Mouse (Mus musculus): ENCODE results near the gene Mpnd. TPM values are rescaled to one million over a fixed set of nuclear protein-coding genes. Genes with fewer than 3 reads are reported as not detected.

The Mpnd gene
- not detected for polyA plus RNA-seq (2014; fragmentation: Illumina TruSeq; extraction: RNeasy Lipid Tissue Mini Kit (QIAGEN cat#74804))

DNA sequence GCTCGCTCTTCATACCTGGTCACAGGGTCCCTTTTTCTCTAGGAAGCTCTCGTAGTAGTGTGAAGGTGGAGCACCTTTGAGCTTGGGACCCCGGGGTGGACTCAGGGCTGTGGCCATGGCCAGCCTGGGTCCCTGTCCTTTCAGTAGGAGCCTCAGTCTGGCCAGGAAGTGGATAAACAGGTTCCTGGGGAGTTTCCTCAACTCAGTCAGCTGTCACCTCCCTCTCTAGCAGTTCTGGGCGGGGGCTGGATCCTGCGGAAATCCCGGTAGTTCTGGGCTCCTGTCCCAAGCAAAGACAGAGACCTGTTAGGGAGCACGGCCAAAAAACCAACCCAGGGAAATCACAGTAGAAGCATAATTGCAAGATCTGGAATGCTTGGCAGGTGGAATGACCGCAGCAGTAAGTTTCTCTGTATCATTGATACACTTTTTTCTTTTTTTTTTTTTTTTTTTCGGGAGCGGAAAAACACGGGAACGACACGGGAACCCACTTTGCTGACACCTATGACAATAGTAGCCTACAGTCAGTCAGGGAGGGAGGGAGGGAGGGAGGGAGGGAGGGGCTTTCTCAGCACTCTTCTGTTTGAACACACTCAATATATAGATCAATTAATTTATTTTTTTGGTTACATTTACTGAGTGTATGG is at the start of gene Mpnd, which contains the start of gene Stap2:
Mpnd (plus strand) TSS at position 297 of the 647 bp plus-strand sequence.
Stap2 (minus strand) TSS at position 170 of the 647 bp plus-strand sequence.

DNA sequence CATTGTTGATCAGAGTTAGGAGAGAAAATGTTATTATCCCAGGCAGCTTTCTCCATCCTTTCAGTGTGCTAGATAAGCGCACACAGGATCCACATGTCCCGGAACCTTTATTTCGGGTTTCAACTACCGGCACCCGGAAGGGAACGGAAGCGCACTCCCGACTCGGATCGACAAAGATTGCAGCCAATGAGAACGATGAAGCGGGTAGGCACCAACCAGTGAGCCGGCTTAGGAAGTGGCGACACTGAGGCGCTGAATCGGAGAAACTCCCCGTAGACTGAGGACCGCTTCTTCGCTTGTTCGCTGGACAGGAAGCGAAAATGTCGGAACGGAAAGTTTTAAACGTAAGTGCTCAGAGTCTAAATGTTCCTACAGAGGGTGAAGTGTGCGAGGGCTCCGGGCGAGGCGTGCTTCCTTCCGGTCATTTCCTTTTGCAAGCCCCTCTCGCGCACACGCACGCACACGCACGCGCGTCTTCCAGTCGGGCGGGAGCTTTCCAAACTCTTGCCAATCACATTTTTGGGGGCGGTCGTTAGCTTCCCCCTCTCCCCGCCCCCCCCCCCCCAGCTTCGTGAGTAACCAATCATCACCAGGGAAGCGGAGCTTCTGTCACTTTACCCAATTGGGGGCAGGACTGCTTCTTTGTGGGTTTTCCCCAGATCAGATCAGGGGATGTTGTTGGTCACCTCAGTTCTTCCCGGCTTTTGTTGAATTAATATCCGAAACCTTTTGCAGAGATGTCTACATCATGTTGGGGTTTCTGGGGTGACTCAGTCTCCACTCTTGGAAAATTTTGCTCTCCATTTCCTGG is 46.4 kb upstream of the Mpnd start, which contains the start of gene Yju2:
Yju2 (plus strand) TSS at position 182 of the 811 bp plus-strand sequence.

DNA sequence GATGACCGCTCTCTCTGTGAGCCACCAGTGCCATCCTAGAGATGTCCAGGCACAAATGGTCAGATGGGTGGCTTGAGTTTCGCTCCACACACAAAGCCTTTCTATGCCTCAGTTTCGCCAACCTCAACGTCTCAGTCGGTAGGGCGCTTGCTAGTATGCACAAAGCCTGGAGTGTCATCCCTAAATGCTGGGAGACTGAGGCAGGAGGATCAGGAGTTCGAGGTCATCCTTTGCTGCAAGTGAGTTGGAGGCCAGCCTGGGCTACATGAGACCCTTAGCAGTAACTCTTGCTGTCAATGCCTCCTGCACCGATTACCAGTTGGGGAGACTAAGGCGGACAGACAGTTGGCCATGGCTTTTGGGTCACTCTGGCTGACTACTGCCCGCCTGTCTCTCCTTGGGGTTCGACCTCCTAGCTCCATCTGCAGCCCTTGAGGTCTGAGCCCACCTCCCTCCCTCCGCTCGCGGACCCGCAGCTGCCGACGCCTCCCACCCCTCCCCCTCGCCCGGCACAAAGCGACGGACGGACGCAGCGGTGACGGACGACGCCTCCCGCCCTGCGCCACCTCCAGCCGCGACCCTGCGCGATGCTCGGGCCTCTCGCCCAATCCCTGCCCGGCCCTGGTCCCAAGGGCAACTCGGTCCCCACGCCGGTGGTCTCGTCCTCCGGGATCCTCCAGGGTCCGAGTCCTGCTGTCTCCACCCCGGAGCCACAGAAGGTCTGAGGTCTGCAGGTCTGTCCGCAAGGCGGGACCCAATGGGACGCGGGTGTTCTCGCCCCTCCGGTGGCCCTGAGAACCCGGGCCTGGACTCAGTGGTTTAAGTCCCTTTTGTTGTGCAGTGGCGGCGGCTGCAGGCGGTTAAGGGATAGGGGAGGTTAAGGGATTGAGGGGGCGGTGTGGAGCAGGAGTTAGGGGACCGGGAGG is 35.3 kb upstream of the Mpnd start, which contains the start of gene Shd:
Shd (plus strand) TSS at position 502 of the 926 bp plus-strand sequence.

DNA sequence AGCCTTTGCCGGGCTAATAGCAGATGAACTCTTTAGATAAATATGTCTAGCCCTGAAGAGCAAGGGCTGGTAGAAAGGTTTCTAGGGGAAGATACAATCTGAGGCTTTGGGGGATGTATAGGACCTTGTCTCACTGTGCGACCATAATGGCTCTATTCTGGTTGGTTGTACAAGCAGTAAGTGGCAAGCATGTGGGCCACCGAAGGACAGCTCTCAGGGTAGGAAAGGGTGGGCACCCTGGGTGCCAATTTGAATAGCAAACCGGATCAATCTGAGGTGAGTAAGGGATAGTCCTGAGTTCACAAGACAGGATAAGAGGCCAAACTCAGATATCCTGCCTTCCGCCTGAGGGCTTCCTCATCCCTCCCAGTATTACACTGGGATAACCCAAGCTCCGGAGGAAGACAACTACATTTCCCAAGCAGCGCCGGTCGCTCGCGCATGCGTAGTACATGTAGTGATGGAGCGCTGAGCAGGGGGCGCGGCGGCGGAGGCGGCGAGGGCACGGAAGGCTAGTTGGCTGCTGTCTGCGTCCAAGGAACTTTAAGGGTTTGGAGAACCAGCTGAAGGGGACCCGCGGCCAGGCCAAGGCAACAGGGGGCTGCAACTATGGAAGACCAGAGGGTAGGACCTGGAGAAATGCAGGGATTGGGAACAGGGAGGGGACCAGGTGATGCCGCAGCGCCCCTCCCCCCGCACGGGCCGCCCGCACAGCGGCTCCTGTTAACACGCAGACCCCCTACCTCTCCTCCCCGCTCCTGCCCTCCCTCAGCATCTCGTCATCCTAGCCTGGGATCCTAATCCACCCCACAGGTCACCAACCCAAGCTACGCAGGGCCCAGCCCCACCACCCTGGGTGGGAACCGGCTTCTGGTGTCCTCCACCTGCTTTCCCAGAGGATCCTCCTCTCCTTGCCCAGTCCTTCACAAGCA is 19.2 kb upstream of the Mpnd start, which contains the start of gene Fsd1:
Fsd1 (plus strand) TSS at position 480 of the 932 bp plus-strand sequence.

DNA sequence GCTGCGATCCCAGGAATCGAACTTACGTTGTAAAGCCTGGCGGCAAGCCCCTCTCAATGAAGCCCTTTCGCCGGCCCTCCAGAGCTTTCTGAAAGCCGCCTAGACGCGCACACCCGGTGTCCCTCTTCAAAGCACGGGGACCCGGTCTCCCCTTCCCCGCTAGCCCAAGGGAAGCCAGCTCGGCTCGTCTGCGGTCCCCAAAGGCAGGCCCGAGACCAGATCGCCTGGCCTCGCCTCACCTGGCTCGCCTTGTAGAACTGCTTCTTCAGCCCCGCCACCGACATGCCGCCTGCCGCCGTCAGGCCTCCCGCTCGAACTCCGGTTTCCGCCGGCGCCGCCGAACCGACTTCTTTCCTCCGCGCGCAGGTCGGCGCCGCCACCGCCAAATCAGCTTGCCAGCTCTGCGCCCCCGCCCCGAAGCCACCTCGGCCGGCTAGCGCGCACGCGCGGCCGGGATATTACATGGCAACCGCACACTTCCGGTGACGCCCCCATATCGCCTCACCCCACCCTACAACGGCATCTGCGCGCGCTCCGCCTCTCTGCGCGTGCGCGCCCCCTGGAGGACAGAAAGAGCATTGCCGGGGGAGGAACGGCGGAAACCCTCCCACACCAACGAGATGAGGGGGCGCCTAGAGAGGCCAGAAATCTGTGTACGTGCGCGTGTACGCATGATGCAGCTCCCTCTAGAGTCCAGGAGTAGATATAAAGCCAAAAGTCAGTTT is 30.8 kb downstream of the Mpnd start, which contains the start of gene Sh3gl1:
Sh3gl1 (minus strand) TSS at position 460 of the 725 bp plus-strand sequence.

DNA sequence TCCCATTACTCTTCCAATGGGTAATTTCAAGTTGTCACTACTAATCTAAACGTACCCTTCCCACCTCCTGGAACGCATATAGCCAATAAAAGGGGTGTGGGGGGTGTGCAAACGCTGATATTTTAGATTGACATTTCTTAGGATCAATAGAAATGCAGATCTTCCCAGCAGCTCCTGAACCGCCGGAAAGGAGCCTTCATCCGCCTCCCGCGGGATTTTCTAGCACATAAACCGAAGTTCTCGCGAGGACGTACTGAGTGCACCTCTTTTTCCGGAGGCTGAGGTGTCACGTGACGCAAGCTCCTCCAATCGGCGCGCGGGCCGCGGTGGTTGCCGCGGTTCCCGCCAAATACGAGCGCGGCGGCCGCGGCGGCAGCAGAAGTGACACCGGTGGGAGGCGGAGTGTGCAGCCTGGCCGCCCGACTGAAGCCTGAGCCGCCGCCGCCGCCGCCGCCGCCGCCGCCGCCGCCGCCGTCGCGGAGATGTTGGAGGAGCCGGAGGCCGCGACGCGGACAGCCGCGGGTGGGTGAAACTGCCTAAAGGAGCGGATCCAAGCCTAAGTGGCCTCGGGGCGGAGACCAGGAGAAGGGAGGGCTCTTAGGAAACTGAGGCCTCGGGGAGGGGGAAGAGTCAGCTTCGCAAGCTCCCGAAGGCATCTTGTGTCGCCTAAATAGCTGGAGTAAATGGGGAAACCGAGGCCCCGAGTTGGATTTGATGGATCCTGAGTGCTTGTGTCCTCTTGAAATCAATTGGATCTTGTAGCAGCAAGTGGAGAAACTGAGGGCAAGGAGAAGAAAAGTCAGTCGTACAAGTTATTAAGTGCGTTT is 34.7 kb downstream of the Mpnd start, which contains the start of gene Chaf1a:
Chaf1a (plus strand) TSS at position 410 of the 827 bp plus-strand sequence.

Other genes starting within 250 kb of the Mpnd start
- gene Zfp119a, start 126.8 kb upstream of the Mpnd start, polyA plus RNA-seq (2014; fragmentation: Illumina TruSeq; extraction: RNeasy Lipid Tissue Mini Kit (QIAGEN cat#74804)) = 29.6 TPM
- gene Zfp959, start 113.6 kb upstream of the Mpnd start, polyA plus RNA-seq (2014; fragmentation: Illumina TruSeq; extraction: RNeasy Lipid Tissue Mini Kit (QIAGEN cat#74804)) = 50.6 TPM
- 24.6 TPM for gene Zfp119b, start 56.2 kb upstream of the Mpnd start, polyA plus RNA-seq (2014; fragmentation: Illumina TruSeq; extraction: RNeasy Lipid Tissue Mini Kit (QIAGEN cat#74804))
- gene Ebi3, start 53.1 kb upstream of the Mpnd start, polyA plus RNA-seq (2014; fragmentation: Illumina TruSeq; extraction: RNeasy Lipid Tissue Mini Kit (QIAGEN cat#74804)) = not detected
- gene Yju2, start 46.6 kb upstream of the Mpnd start, polyA plus RNA-seq (2014; fragmentation: Illumina TruSeq; extraction: RNeasy Lipid Tissue Mini Kit (QIAGEN cat#74804)) = 0.66 TPM
- gene Shd, start 35.2 kb upstream of the Mpnd start, polyA plus RNA-seq (2014; fragmentation: Illumina TruSeq; extraction: RNeasy Lipid Tissue Mini Kit (QIAGEN cat#74804)) = not detected
- gene Fsd1, start 19.2 kb upstream of the Mpnd start, polyA plus RNA-seq (2014; fragmentation: Illumina TruSeq; extraction: RNeasy Lipid Tissue Mini Kit (QIAGEN cat#74804)) = not detected
- not detected for gene Stap2, start 127 bp upstream of the Mpnd start, polyA plus RNA-seq (2014; fragmentation: Illumina TruSeq; extraction: RNeasy Lipid Tissue Mini Kit (QIAGEN cat#74804))
- 0.14 TPM for gene Sh3gl1, start 30.9 kb downstream of the Mpnd start, polyA plus RNA-seq (2014; fragmentation: Illumina TruSeq; extraction: RNeasy Lipid Tissue Mini Kit (QIAGEN cat#74804))
- 1.6 TPM for gene Chaf1a, start 34.7 kb downstream of the Mpnd start, polyA plus RNA-seq (2014; fragmentation: Illumina TruSeq; extraction: RNeasy Lipid Tissue Mini Kit (QIAGEN cat#74804))
- gene Ubxn6, start 69.3 kb downstream of the Mpnd start, polyA plus RNA-seq (2014; fragmentation: Illumina TruSeq; extraction: RNeasy Lipid Tissue Mini Kit (QIAGEN cat#74804)) = 17.7 TPM
- 2.6 TPM for gene Hdgfl2, start 73.9 kb downstream of the Mpnd start, polyA plus RNA-seq (2014; fragmentation: Illumina TruSeq; extraction: RNeasy Lipid Tissue Mini Kit (QIAGEN cat#74804))
- gene Plin4, start 104.1 kb downstream of the Mpnd start, polyA plus RNA-seq (2014; fragmentation: Illumina TruSeq; extraction: RNeasy Lipid Tissue Mini Kit (QIAGEN cat#74804)) = 2.3 TPM
- gene Plin5, start 111.9 kb downstream of the Mpnd start, polyA plus RNA-seq (2014; fragmentation: Illumina TruSeq; extraction: RNeasy Lipid Tissue Mini Kit (QIAGEN cat#74804)) = 0.46 TPM
- not detected for gene Lrg1, start 116.3 kb downstream of the Mpnd start, polyA plus RNA-seq (2014; fragmentation: Illumina TruSeq; extraction: RNeasy Lipid Tissue Mini Kit (QIAGEN cat#74804))
- gene Sema6b, start 134.6 kb downstream of the Mpnd start, polyA plus RNA-seq (2014; fragmentation: Illumina TruSeq; extraction: RNeasy Lipid Tissue Mini Kit (QIAGEN cat#74804)) = not detected
- gene Tnfaip8l1, start 156.8 kb downstream of the Mpnd start, polyA plus RNA-seq (2014; fragmentation: Illumina TruSeq; extraction: RNeasy Lipid Tissue Mini Kit (QIAGEN cat#74804)) = 0.88 TPM
- gene Mydgf, start 178.2 kb downstream of the Mpnd start, polyA plus RNA-seq (2014; fragmentation: Illumina TruSeq; extraction: RNeasy Lipid Tissue Mini Kit (QIAGEN cat#74804)) = 14.9 TPM
- gene Dpp9, start 213.2 kb downstream of the Mpnd start, polyA plus RNA-seq (2014; fragmentation: Illumina TruSeq; extraction: RNeasy Lipid Tissue Mini Kit (QIAGEN cat#74804)) = not detected

Data from ovary, adult 10 weeks (tissue).